ENCODE assay signal across 10 mouse cellular contexts in the genomic region with DNA sequence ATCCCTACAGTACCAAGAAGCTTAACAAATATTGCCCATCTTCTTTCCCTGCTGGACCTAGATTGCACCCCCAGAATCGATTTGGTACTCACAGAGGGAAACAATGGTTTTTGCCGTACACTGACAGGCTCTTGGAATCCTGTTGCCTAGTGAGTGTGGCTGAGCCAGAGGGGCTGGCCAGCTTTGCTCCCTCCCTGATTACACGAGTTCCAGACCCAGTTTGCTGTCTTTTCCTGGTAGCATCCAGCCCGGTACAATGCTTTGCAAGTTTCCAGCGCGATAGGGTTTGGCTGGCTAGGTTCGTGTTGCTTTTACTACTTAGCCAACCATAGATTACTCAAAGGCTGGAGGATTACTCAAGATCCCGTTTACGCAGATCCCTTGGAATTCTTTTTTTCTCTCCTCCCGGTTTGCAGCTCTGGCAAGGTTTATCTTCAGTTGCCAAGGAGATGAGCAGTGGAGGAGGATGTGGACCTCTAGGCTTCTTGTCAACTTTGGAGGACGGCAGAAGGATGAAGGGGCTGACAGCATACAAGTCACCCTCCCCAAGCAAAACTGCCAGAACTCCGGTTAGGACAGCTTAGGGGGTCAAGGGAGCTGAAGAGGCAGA. TPM values are rescaled to one million over a fixed set of nuclear protein-coding genes. Genes with fewer than 3 reads are reported as not detected.
A peak's percentile ranks its signal among the peaks of the same experiment; 100 is the strongest.
DNase-seq lines count a peak whose midpoint lies in the region; ATAC-seq and TF ChIP-seq lines count a peak whose summit lies in the region.
"Had no signal": no experiment of that assay in that cellular context is flagged by ENCODE, and none has a peak within 500 bp of the region (broad histone marks: within the 10 kb centered on the region; RNA-seq: fewer than 3 reads in every experiment).

No protein-coding gene starts in this region.

- H3K4me2 ChIP-seq in heart, embryonic 13.5 days, result peak overlapping the region; percentile 89
- H3K4me2 ChIP-seq in stomach, embryonic 15.5 days, result peak overlapping the region; percentile 97
- no peak overlapping the region for H3K4me2 ChIP-seq in stomach, postnatal 0 days (replicated peaks; ENCODE audit: low read depth)
- peak overlapping the region; percentile 91; the same call in 1 of the 2 replicates for H3K4me2 ChIP-seq in hindbrain, postnatal 0 days (ENCODE audit: low read depth, low read length)

- H3K27ac ChIP-seq in heart, embryonic 13.5 days (replicated peaks), result no peak overlapping the region
- no peak overlapping the region for H3K27ac ChIP-seq in stomach, embryonic 15.5 days
- no peak overlapping the region for H3K27ac ChIP-seq in stomach, postnatal 0 days (replicated peaks)
- no peak overlapping the region for H3K27ac ChIP-seq in hindbrain, postnatal 0 days
- H3K27ac ChIP-seq: liver, embryonic 15.5 days had no signal

- peaks cover 39% of the 10 kb centered on the region for H3K4me1 ChIP-seq in heart, embryonic 13.5 days
- peaks cover 23% of the 10 kb centered on the region for H3K4me1 ChIP-seq in stomach, embryonic 15.5 days
- H3K4me1 ChIP-seq in stomach, postnatal 0 days (replicated peaks; ENCODE audit: control insufficient read depth, insufficient read depth), result peaks cover 5% of the 10 kb centered on the region; the same call in 1 of the 2 replicates
- peaks cover 15% of the 10 kb centered on the region for H3K4me1 ChIP-seq in hindbrain, postnatal 0 days (ENCODE audit: insufficient read depth, low read length)

- TF ChIP-seq CTCF in stomach, postnatal 0 days (IDR thresholded peaks at IDR 0.05; ENCODE audit: low read depth), result no peak
- no peak for TF ChIP-seq CTCF in hindbrain, postnatal 0 days (IDR thresholded peaks at IDR 0.05; ENCODE audit: low read depth)

- no peak for TF ChIP-seq EP300 in stomach, postnatal 0 days (optimal IDR thresholded peaks at IDR 0.05)

- no peaks in the 10 kb centered on the region for H3K36me3 ChIP-seq in heart, embryonic 13.5 days
- no peaks in the 10 kb centered on the region for H3K36me3 ChIP-seq in stomach, embryonic 15.5 days
- no peaks in the 10 kb centered on the region for H3K36me3 ChIP-seq in stomach, postnatal 0 days (ENCODE audit: control insufficient read depth, insufficient read depth, low read length)
- no peaks in the 10 kb centered on the region for H3K36me3 ChIP-seq in hindbrain, postnatal 0 days (ENCODE audit: insufficient read depth, low read length)
- H3K36me3 ChIP-seq: liver, embryonic 15.5 days had no signal

- DNase-seq in heart, postnatal 25 days (ENCODE audit: low spot score), result no peak
- no peak for DNase-seq in stomach, postnatal 0 days (ENCODE audit: low spot score)
- no peak for DNase-seq in hindbrain, postnatal 0 days (ENCODE audit: low spot score)
- no peak for DNase-seq in layer of hippocampus, adult 18-20 months (ENCODE audit: low spot score in 2 of 2)
- no peak for DNase-seq in adrenal gland, adult 8-10 months
- DNase-seq in gastrocnemius, postnatal 25 days, result no peak

- ATAC-seq in heart, embryonic 13.5 days (ENCODE audit: extremely low read depth, insufficient number of reproducible peaks, low FRiP score, low TSS enrichment), result no peak
- no peak for ATAC-seq in stomach, embryonic 15.5 days (ENCODE audit: insufficient read depth, low FRiP score, low read depth)
- ATAC-seq in stomach, postnatal 0 days (ENCODE audit: low FRiP score, low TSS enrichment), result no peak
- ATAC-seq in hindbrain, postnatal 0 days, result no peak

- WGBS in heart, embryonic 13.5 days, result 7% methylated on average over 12 of the region's 12 CpGs
- WGBS in stomach, embryonic 15.5 days, result 9% methylated on average over 12 of the region's 12 CpGs
- WGBS in stomach, postnatal 0 days, result 7% methylated on average over 12 of the region's 12 CpGs
- 8% methylated on average over 12 of the region's 12 CpGs for WGBS in hindbrain, postnatal 0 days

- peaks cover 88% of the 10 kb centered on the region for H3K27me3 ChIP-seq in heart, embryonic 13.5 days (replicated peaks)
- H3K27me3 ChIP-seq in stomach, embryonic 15.5 days (replicated peaks), result peaks cover 51% of the 10 kb centered on the region
- no peaks in the 10 kb centered on the region; the same call in 1 of the 2 replicates for H3K27me3 ChIP-seq in stomach, postnatal 0 days (ENCODE audit: control insufficient read depth, insufficient read depth, low read length)
- no peaks in the 10 kb centered on the region for H3K27me3 ChIP-seq in hindbrain, postnatal 0 days (ENCODE audit: insufficient read depth, low read length)

- H3K4me3 ChIP-seq in heart, embryonic 13.5 days, result peak overlapping the region; percentile 72
- H3K4me3 ChIP-seq in stomach, embryonic 15.5 days (replicated peaks), result no peak overlapping the region
- H3K4me3 ChIP-seq in stomach, postnatal 0 days (ENCODE audit: low read depth, low read length), result no peak overlapping the region
- no peak overlapping the region for H3K4me3 ChIP-seq in hindbrain, postnatal 0 days (ENCODE audit: low read length)

- intact Hi-C loops in heart, postnatal 25 days (cut with DNase I), result loop anchor here (5.0 kb wide), 1 partner anchor 96 kb away; no protein-coding TSS in a partner anchor

- 0 out of 2 replicates have a peak overlapping the region, but pooled peaks have one; percentile 93 for H3K9ac ChIP-seq in heart, embryonic 13.5 days
- H3K9ac ChIP-seq in stomach, embryonic 15.5 days, result no peak overlapping the region
- H3K9ac ChIP-seq in stomach, postnatal 0 days (ENCODE audit: low read length), result no peak overlapping the region
- no peak overlapping the region for H3K9ac ChIP-seq in hindbrain, postnatal 0 days (replicated peaks; ENCODE audit: low read length)
- H3K9ac ChIP-seq: liver, embryonic 15.5 days had no signal

- H3K9me3 ChIP-seq in heart, embryonic 13.5 days, result no peaks in the 10 kb centered on the region
- H3K9me3 ChIP-seq in stomach, embryonic 15.5 days, result no peaks in the 10 kb centered on the region
- no peaks in the 10 kb centered on the region for H3K9me3 ChIP-seq in stomach, postnatal 0 days (ENCODE audit: control insufficient read depth, low read length)
- H3K9me3 ChIP-seq in hindbrain, postnatal 0 days (ENCODE audit: low read length), result no peaks in the 10 kb centered on the region
- H3K9me3 ChIP-seq: liver, embryonic 15.5 days had no signal

RNA-seq across cellular contexts. Expression of gene Adcy5, which starts 1.4 kb away (rescaled TPM):
- polyA plus RNA-seq in heart, embryonic 13.5 days (2015; fragmentation: Nextera tagmentation; extraction: Ambion mirVana), result 5.4 and 6.1 TPM in 2 replicates
- 10 to 100 TPM; 54.8 to 55.3 TPM for total RNA-seq in heart, postnatal 25 days (2021)
- polyA plus RNA-seq in stomach, embryonic 15.5 days (2015; fragmentation: Nextera tagmentation; extraction: Ambion mirVana), result 3.0 and 3.3 TPM in 2 replicates
- 2.2 and 2.3 TPM in 2 replicates for polyA plus RNA-seq in stomach, postnatal 0 days (2015; fragmentation: Nextera tagmentation; extraction: Ambion mirVana)
- 82.7 and 85.5 TPM in 2 replicates for total RNA-seq in hindbrain, postnatal 0 days (2014; rRNA removed)
- 5.7 and 6.3 TPM in 2 replicates for polyA plus RNA-seq in hindbrain, postnatal 0 days (2015; fragmentation: Nextera tagmentation; extraction: Ambion mirVana)
- 10 to 100 TPM; 78.7 to 83.5 TPM for total RNA-seq in layer of hippocampus, adult 18-20 months (2021)
- 10 to 100 TPM; 11.8 to 19.1 (median 13.6) TPM for total RNA-seq in adrenal gland, adult 8-10 months (2022)
- 1 to 10 TPM; 1.2 to 4.1 TPM for total RNA-seq in gastrocnemius, postnatal 25 days (2021)
- total RNA-seq: hematopoietic stem cell, adult 5-6 weeks had no signal
